Mouse (Mus musculus): ENCODE results near the gene Gm49318. TPM values are rescaled to one million over a fixed set of nuclear protein-coding genes. Genes with fewer than 3 reads are reported as not detected.

The Gm49318 gene
- polyA plus RNA-seq, 1 experiment from 2014 or later = not detected

DNA sequence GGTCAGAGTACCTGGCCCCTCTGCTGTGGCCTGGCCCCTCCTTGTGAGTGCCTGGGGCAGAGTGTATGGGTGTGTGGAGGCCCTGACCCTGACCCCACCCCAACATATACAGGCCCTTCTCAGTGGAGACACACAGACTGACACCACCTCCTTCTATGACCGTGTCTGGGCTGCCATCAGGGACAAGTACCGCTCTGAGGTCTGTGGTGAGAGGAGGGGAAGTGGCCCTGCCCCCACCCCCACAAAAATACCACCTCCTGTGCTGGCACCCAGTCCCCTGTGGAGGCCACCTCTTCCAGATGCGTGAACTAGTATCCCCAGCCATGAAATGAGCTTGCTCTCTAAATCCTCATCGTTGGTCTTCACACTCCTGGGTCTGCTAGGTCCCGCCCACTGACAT is 60.0 kb downstream of the Gm49318 start:
- no peak overlapping the region for H3K27ac ChIP-seq
- no peak overlapping the region for H3K9ac ChIP-seq
- no peaks in the 10 kb centered on the region for H3K9me3 ChIP-seq
- H3K4me3 ChIP-seq = no peak overlapping the region
- 91% methylated on average over 5 of the region's 5 CpGs for WGBS
- H3K36me3 ChIP-seq = peaks cover 88% of the 10 kb centered on the region
- no peak for ATAC-seq (ENCODE audit: low FRiP score, low read depth)
- no peak overlapping the region for H3K4me2 ChIP-seq (replicated peaks)
- H3K27me3 ChIP-seq = no peaks in the 10 kb centered on the region
- no peaks in the 10 kb centered on the region for H3K4me1 ChIP-seq

DNA sequence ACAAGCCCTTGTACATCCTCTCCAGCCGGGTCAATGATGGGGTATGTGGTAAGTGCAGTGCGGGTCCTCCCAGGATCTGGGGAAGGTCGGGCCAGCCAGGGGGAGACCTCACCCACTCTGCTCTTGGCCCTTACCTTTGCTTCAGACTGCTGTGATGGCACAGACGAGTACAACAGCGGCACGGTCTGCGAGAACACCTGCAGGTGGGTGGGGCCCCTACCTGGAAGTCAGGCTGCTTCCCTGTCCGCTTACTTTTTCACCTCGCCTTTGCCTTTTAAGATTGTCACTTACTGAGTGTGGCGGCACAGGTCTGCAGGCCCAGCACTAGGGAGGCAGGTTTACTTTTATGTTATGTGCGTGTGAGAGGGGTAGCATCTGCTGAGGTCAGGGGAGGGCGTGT is 66.5 kb downstream of the Gm49318 start:
- peaks cover 58% of the 10 kb centered on the region for H3K36me3 ChIP-seq

DNA sequence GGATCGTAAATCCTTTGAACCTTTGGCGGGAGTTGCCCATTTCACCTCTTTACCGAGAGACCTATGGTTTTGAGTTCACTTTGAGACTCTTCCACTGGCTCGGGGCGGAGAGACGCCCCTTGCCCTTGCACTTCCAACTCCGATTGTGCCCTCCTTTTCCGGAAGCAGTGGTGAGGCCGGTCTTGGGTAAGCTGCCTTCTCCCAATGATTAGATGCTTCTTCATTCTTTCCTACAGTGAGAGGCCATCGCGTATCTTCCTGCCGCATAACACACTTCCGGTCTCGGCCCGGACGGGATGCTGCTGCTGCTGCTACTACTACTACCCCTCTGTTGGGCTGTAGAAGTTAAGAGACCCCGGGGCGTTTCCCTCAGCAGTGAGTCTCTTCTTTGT is 67.9 kb downstream of the Gm49318 start:
- Histone ChIP-seq H3K4me2 (replicated peaks) (peak overlapping the region; percentile 93), H3K4me1 (peaks cover 23% of the 10 kb centered on the region), H3K4me3 (peak overlapping the region; percentile 67), H3K9me3 (no peaks in the 10 kb centered on the region), H3K9ac (peak overlapping the region; percentile 78), H3K27me3 (0 out of 2 replicates have a peak, but pooled peaks cover 2% of the 10 kb centered on the region), H3K27ac (peak overlapping the region; percentile 28; the same call in 1 of the 2 replicates), H3K36me3 (peaks cover 44% of the 10 kb centered on the region)
- no peak for ATAC-seq (ENCODE audit: low FRiP score, low read depth)
- WGBS = under 1% methylated on average over 18 of the region's 18 CpGs

More for the DNA sequence above, 66.5 kb downstream of the Gm49318 start:
- Histone ChIP-seq H3K9me3 (no peaks in the 10 kb centered on the region), H3K4me2 (replicated peaks) (peak overlapping the region; percentile 93; the same call in 1 of the 2 replicates), H3K27me3 (no peaks in the 10 kb centered on the region), H3K4me1 (peaks cover 23% of the 10 kb centered on the region), H3K27ac (no peak overlapping the region), H3K4me3 (peak overlapping the region; percentile 67; the same call in 1 of the 2 replicates), H3K9ac (peak overlapping the region; percentile 26; the same call in 1 of the 2 replicates)
- 92% methylated on average over 12 of the region's 12 CpGs for WGBS
- ATAC-seq (ENCODE audit: low FRiP score, low read depth) = no peak

DNA sequence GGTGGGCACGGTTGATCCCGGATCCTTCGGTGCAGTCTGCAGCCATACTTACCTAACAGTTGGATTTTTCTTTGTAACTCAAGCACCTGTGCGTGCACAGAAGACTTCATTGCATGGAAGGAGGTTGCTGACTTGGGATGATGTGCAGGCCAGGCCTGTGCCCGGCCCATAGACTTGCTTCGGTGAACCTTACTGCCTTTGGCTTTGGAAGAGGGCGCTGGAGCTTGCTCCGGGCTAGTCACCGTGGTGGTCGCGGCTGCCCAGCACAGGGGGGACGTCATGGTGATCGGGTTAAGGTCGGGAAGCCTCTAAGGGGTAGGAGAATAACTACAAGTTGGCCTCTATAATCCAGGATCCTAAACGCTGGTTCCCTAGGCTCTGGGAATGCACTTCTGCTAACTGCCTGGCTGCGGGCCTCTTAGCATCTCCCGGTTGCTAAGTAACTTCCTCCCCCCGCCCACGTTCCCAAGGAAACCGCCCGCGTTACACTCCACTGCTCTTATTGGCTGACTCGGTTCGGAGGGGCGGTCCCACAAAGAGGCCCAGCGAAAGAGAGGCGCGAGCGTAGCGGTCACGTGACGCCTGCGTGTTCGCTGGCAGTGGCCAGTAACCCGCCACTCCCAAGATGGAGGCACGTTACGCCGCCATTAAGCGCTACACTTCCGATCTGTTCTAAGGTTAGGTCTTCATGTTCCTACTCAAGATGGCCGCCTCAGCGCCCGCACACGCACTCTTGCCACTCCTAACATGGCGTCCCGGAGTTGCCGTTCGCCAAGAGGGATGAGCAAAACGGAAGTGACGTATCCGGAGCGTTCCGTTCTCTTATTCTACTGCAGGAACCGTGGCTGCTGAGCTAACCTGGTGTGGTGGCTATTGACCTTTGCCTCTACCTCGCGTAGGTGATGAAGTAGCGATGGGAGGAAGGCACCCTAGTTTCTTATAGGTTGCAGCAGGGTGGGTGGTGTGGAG is 68.6 kb downstream of the Gm49318 start, which contains the start of the genes Ccdc151 and Prkcsh:
TSS of gene Ccdc151 (minus strand) at position 441 of the 969 bp plus-strand sequence.
TSS of gene Prkcsh (plus strand) at position 613 of the 969 bp plus-strand sequence.
- peak within 1 kb of the TSS; percentile 93 for H3K4me2 ChIP-seq (replicated peaks)
- H3K9ac ChIP-seq = peak within 1 kb of the TSS; percentile 78
- peaks cover 37% of the 10 kb centered on the region for H3K36me3 ChIP-seq
- H3K4me3 ChIP-seq = peak within 1 kb of the TSS; percentile 67
- H3K27me3 ChIP-seq = 0 out of 2 replicates have a peak, but pooled peaks cover 3% of the 10 kb centered on the region
- peak; percentile 99 for ATAC-seq (ENCODE audit: low FRiP score, low read depth)
- peak within 1 kb of the TSS; percentile 28; the same call in 1 of the 2 replicates for H3K27ac ChIP-seq
- no peaks in the 10 kb centered on the region for H3K9me3 ChIP-seq
- H3K4me1 ChIP-seq = peaks cover 23% of the 10 kb centered on the region
- WGBS = 6% methylated on average over 57 of the region's 57 CpGs

DNA sequence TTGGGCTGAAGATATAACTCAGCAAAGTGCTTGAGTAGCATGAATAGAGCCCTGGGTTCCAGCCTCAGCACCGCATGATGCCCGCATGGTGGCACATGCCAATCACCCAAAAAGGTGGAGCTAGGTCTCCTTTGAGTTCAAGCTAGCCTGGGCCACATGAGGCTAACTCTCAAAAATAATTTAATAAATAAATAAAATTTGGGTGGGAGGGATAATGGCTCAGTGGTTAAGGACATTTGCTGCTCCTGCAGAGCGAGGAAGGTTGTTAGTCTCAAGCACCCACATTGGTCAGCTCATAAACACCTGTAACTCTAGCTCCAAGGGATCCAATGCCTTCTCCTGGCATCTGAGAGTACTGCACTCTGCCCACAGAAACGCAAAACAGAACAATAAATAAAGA is 69.4 kb downstream of the Gm49318 start:
- WGBS = 87% methylated on average over 4 of the region's 4 CpGs
- peaks cover 29% of the 10 kb centered on the region for H3K36me3 ChIP-seq
- no peak overlapping the region for H3K27ac ChIP-seq
- no peaks in the 10 kb centered on the region for H3K9me3 ChIP-seq
- no peak for ATAC-seq (ENCODE audit: low FRiP score, low read depth)
- peaks cover 23% of the 10 kb centered on the region for H3K4me1 ChIP-seq
- no peak overlapping the region for H3K4me3 ChIP-seq
- H3K4me2 ChIP-seq (replicated peaks) = peak overlapping the region; percentile 63
- no peak overlapping the region for H3K9ac ChIP-seq
- 0 out of 2 replicates have a peak, but pooled peaks cover 3% of the 10 kb centered on the region for H3K27me3 ChIP-seq

DNA sequence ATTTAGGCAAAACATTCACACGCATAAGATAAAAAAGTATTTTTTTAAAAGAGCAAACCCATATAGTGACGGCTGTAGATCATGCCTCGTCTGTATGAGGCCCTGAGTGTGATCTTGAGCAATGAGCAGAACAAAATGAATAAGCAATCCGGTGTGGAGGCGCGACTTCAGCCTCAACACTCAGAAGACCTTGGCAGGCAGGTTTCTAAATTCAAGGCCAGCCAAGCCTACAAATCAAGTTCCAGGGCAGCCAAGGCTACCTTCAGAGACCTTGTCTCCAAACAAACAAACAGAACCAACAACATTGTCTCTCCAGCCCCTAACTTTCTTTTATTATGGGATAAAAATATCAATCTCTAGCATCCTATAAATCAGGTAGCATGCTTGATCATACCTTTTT is 70.8 kb downstream of the Gm49318 start:
- Histone ChIP-seq H3K9me3 (no peaks in the 10 kb centered on the region), H3K27ac (no peak overlapping the region), H3K4me1 (peaks cover 23% of the 10 kb centered on the region), H3K36me3 (peaks cover 16% of the 10 kb centered on the region), H3K9ac (no peak overlapping the region), H3K4me2 (replicated peaks) (no peak overlapping the region), H3K4me3 (no peak overlapping the region), H3K27me3 (0 out of 2 replicates have a peak, but pooled peaks cover 3% of the 10 kb centered on the region)
- ATAC-seq (ENCODE audit: low FRiP score, low read depth) = no peak
- WGBS = 91% methylated on average over 6 of the region's 6 CpGs

DNA sequence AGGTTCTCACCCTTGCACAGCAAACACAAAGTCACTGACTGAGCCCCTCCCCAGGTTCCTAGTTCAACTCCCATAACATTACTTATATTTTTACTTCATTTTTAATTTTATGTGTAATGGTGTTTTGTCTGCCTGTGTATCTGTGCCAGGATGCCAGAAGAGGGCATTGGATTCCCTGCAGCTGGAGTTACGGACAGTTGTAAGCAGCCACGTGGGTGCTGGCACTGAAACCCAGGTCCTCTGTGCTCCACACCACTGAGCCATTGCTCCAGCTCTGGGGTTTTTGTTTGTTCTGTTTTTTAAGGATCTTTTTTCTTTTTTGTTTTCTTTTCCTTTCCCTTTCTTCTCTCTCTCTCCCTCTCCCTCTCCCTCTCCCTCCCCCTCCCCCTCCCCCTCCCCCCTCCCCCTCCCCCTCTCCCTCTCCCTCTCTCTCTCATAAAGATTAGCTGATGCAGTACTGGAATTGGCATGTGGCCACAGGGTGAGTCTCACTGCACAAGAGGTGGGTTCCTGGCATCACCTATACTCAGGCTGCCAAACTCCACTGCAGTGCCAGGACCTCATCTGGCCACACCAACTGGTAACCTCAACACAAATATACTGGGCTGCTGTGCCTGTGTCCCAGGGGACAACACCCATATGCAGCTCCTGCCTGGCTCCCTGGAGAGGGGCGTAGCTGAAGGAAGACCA is 74.7 kb downstream of the Gm49318 start:
- Histone ChIP-seq H3K9me3 (no peaks in the 10 kb centered on the region), H3K4me2 (replicated peaks) (no peak overlapping the region), H3K27me3 (peaks cover 36% of the 10 kb centered on the region), H3K27ac (no peak overlapping the region), H3K4me3 (no peak overlapping the region), H3K36me3 (no peaks in the 10 kb centered on the region), H3K4me1 (no peaks in the 10 kb centered on the region), H3K9ac (no peak overlapping the region)
- WGBS = 86% methylated on average over 3 of the region's 3 CpGs
- ATAC-seq (ENCODE audit: low FRiP score, low read depth) = no peak

DNA sequence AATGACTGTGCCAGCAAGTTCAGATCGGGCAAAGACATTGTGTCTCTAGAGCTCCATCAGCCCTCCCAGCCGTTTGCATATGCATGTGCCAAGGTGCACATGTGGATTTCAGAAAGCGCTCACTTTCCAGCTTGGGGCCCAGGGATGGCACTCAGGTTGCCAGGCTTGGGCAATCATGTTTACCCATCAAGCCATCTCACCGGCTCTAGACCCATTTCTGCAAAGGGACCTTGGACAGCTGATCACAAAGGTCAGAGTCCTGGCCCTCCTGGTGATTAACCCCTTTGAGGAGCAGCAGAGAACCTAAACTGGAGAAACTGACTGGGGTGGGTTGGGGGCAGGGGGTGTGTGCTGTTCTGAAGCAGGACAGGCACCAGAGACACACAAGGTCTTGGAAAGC is 78.8 kb downstream of the Gm49318 start:
- Histone ChIP-seq H3K9me3 (no peaks in the 10 kb centered on the region), H3K4me2 (replicated peaks) (no peak overlapping the region), H3K4me1 (peaks cover 26% of the 10 kb centered on the region), H3K9ac (no peak overlapping the region), H3K27ac (no peak overlapping the region), H3K36me3 (no peaks in the 10 kb centered on the region), H3K4me3 (no peak overlapping the region), H3K27me3 (peaks cover 74% of the 10 kb centered on the region)
- WGBS = 78% methylated on average over 4 of the region's 4 CpGs
- no peak for ATAC-seq (ENCODE audit: low FRiP score, low read depth)

DNA sequence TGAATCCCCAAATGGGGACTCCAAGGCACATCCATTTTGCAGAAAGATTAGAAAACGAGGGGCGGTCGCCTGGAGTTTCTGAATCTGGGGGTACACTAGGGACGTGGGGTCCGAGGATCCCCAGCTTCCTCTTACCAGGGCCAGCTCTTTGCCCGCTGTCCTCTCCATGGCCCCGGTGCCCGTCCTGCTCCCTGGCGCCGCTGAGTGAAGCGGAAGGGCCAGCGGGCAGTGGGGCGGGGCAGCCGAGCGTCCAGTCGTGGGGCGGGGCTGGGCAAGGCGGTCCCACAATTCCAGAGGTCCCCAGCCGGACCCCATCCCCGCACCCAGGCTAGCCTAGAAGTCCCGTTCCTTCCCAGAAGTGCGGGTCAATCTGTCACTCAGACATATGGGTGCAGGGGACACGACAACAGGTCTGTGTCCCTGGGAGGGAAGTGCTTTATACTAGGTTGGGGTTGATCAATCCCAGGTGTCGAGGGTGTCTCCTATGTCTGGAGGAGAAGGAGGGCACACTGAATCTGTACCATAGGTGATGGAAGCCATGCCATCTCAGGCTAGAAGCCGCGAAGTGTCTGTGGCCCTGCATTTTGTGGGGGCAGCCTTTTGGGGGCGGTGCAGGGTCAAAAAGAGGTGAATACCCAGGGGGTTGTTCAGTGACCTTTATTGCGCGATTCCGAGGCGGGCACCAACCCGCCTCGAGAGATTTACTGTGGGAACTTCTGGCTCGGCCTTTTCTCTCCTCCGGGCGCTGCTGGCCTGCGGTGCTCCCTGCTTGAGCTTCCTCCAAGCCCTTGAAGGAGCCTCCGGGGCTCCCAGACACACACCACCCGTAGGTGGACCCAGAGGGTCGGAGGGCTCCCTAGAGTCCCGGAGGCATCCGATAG is 81.6 kb downstream of the Gm49318 start, which contains the start of gene Rgl3:
TSS of gene Rgl3 (minus strand) at position 217 of the 881 bp plus-strand sequence.
- H3K4me1 ChIP-seq = peaks cover 26% of the 10 kb centered on the region
- peak within 1 kb of the TSS; percentile 45 for H3K4me3 ChIP-seq
- WGBS = under 1% methylated on average over 42 of the region's 42 CpGs
- peak within 1 kb of the TSS; percentile 63 for H3K9ac ChIP-seq
- no peaks in the 10 kb centered on the region for H3K9me3 ChIP-seq
- peaks cover 93% of the 10 kb centered on the region for H3K27me3 ChIP-seq
- H3K36me3 ChIP-seq = no peaks in the 10 kb centered on the region
- ATAC-seq (ENCODE audit: low FRiP score, low read depth) = no peak
- peak within 1 kb of the TSS; percentile 76 for H3K4me2 ChIP-seq (replicated peaks)
- H3K27ac ChIP-seq = no peak within 1 kb of the TSS

DNA sequence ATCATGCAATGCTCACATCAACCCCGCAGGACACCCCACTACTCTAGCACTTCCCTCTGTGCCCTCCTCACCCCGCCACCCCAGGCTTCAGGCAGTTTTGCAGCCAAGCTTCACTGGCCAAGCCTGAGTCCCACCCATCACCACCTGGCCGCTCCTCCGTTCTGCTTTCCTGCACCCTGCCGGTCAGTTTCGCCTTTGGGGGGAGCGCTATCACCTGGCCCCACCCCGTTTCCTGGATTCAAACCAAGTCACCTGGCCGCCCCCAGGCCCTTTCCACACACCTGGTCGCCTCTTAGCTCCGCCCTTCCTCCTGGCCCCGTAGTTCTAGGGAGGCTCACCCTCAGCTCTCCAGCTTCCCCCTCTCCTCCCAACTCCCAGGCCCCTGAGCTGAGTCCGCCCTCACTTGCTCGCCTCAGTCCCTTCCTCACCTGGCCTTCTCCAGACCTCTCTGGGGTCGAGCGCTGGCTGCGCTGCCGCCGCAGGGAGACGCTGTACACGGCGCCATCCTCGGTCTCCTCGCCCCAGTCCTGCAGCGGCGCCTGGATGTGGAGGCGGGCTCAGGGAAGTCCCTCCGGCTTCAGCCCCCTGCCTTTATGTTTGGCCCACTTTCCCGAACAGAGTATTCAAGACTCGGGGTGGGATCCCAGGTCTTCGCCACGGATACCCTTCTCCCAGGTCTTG is 82.5 kb downstream of the Gm49318 start:
- no peaks in the 10 kb centered on the region for H3K9me3 ChIP-seq
- H3K27ac ChIP-seq = no peak overlapping the region
- no peaks in the 10 kb centered on the region for H3K36me3 ChIP-seq
- peak overlapping the region; percentile 45 for H3K4me3 ChIP-seq
- H3K9ac ChIP-seq = peak overlapping the region; percentile 63
- ATAC-seq (ENCODE audit: low FRiP score, low read depth) = no peak
- peak overlapping the region; percentile 76 for H3K4me2 ChIP-seq (replicated peaks)
- WGBS = 1% methylated on average over 32 of the region's 32 CpGs
- H3K4me1 ChIP-seq = peaks cover 26% of the 10 kb centered on the region
- peaks cover 94% of the 10 kb centered on the region for H3K27me3 ChIP-seq

Data from limb, embryonic 13.5 days (tissue).